Mouse (Mus musculus) ES-Bruce4 (cell line): Measurements from ENCODE around the gene Htr1a.

Experiments used
- CTCF ChIP-seq: IDR thresholded peaks from one replicate; pipeline ENCODE4 v1.8.1; 2011; ENCODE audit warnings: low read depth, low read length
- POLR2A ChIP-seq: IDR thresholded peaks from one replicate; pipeline ENCODE4 v1.8.1; 2011; ENCODE audit warnings: low read length; ENCODE audit not compliant: insufficient read depth

- TF ChIP-seq POLR2A: no peak
- TF ChIP-seq CTCF: no peak
Measured at GRCm38 (mm10) chr13:105433141-105433540, 10.3 kb upstream of the Htr1a start.
